Mouse (Mus musculus) limb, embryonic 10.5 days (tissue): Measurements from ENCODE around the gene Sh3gl2. TPM values are rescaled to one million over a fixed set of nuclear protein-coding genes. Genes with fewer than 3 reads are reported as not detected.

ENCODE experiments used
- DNase-seq: peaks from one replicate; pipeline ENCODE4 v3.0.0-alpha.2; 2017; ENCODE audit warnings: low spot score
- H3K27ac ChIP-seq: fragments of 300-500 bp; sonication (generic); 2 replicates; pipeline ENCODE4 v1.5.1; 2016; ENCODE audit warnings: mild to moderate bottlenecking
- H3K27me3 ChIP-seq: fragments of 300-500 bp; sonication (generic); 2 replicates; pipeline ENCODE4 v1.6.1; 2016; ENCODE audit warnings: low read depth, mild to moderate bottlenecking; ENCODE audit not compliant: poor library complexity, severe bottlenecking
- H3K36me3 ChIP-seq: fragments of 300-500 bp; sonication (generic); 2 replicates; pipeline ENCODE4 v1.6.1; 2016; ENCODE audit warnings: mild to moderate bottlenecking, moderate library complexity
- H3K4me1 ChIP-seq: fragments of 300-500 bp; sonication (generic); 2 replicates; pipeline ENCODE4 v1.6.1; 2016
- H3K4me3 ChIP-seq: fragments of 300-500 bp; sonication (generic); 2 replicates; pipeline ENCODE4 v1.5.1; 2016; ENCODE audit warnings: mild to moderate bottlenecking, moderate library complexity
- H3K9me3 ChIP-seq: fragments of 300-500 bp; sonication (generic); replicated peaks from 2 replicates; pipeline ENCODE4 v1.6.1; 2016; ENCODE audit warnings: mild to moderate bottlenecking
- WGBS: fragments of 180-500 bp; shearing (Covaris S2); methylation state at CpG from one replicate; pipeline ENCODE4 v1.1.7; 2016; 5-methylcytosine and 5-hydroxymethylcytosine counted together
- polyA plus RNA-seq: library from polyadenylated mRNA; unstranded; fragments of >200 nt; fragmentation: Nextera tagmentation; extraction: Ambion mirVana; gene quantifications from 2 replicates; pipeline ENCODE4 v1.2.1, GENCODE M21; 2016

Gene Sh3gl2
- polyA plus RNA-seq, 1 experiment from 2014 or later = 0.60 TPM

DNA sequence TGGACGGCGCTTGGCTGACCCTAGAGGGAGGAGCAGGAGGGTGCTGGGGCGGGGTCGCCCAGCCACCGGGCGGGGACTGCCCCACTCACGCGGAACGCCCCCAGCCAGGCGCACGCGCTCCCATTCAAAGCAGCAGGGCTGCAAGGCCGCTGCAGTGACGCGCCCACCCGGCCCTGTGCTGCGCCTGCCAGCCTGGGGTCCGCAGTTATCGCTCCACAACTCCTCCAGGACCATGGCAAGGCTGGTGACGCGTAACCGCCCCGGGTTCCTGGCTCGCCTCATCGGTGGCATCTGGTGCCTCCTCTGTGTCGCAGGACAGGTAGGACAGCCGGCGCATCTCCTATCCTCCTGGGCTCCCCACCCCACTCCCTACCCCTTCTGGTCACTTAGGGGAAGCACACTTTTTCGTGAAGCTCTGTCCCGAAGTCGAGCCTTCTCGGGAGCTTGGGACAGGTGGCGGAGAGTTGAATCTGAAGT, 309.3 kb downstream of the Sh3gl2 start:
- Histone ChIP-seq H3K9me3 (no peaks in the 10 kb centered on the region), H3K27me3 (peaks cover 40% of the 10 kb centered on the region), H3K27ac (peak overlapping the region; percentile 62), H3K4me3 (peak overlapping the region; percentile 69), H3K4me1 (peaks cover 19% of the 10 kb centered on the region), H3K36me3 (no peaks in the 10 kb centered on the region)
- under 1% methylated on average over 33 of the region's 33 CpGs for WGBS
- peak; percentile 75 for DNase-seq

DNA sequence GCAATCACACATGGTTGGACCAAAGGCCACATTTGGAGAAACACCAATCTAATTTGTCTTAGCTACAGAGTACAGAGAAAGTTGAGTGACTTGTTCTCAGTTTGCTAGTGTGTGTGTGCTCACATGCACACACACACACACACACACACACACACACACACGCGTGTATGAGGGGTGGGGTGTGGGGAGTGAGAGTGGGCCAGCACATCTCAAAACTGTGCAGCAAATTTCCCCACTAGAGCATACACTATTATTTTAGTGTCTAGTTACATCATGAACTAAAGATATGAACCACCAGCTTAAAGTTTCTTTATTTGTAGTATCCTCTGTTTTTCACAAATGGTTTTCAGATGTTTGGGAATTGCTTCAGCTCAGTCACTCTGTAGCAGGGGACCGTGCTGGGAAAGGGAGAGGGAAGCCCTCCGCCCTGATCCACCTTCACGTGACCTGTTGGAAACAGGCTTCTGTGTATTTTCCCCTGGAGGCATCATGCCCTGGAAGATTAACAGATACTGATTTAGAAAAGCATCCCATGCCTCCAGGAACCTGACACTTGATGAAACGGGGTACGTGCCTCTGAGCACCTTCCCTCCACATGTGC, 322.1 kb downstream of the Sh3gl2 start:
- DNase-seq = no peak
- no peak overlapping the region for H3K27ac ChIP-seq
- WGBS = 86% methylated on average over 7 of the region's 7 CpGs
- no peaks in the 10 kb centered on the region for H3K27me3 ChIP-seq
- H3K9me3 ChIP-seq = no peaks in the 10 kb centered on the region
- H3K4me1 ChIP-seq = no peaks in the 10 kb centered on the region
- H3K4me3 ChIP-seq = no peak overlapping the region
- H3K36me3 ChIP-seq = no peaks in the 10 kb centered on the region

DNA sequence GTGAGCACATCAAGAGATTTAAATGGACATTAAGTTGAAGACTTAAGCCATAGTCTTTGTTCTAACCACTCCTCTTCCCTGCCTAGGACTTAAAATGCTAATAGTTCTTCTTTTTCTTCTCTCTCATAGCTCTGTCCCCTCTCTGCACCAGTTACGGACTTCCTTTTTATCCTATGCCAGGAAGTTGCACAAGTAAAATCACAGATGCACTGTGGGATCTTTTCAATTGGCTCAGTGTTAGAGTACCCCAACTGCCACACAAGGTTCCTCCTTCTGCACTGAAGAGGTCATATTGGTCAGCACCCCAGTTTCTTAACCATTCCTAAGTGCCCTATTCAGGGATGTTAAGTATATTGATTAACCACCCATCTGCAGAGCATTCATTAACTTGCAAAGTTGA, 324.9 kb downstream of the Sh3gl2 start:
- Histone ChIP-seq H3K27me3 (no peaks in the 10 kb centered on the region), H3K9me3 (no peaks in the 10 kb centered on the region), H3K36me3 (no peaks in the 10 kb centered on the region), H3K4me1 (no peaks in the 10 kb centered on the region), H3K4me3 (no peak overlapping the region), H3K27ac (no peak overlapping the region)
- 100% methylated on average over 1 of the region's 1 CpGs for WGBS
- no peak for DNase-seq

DNA sequence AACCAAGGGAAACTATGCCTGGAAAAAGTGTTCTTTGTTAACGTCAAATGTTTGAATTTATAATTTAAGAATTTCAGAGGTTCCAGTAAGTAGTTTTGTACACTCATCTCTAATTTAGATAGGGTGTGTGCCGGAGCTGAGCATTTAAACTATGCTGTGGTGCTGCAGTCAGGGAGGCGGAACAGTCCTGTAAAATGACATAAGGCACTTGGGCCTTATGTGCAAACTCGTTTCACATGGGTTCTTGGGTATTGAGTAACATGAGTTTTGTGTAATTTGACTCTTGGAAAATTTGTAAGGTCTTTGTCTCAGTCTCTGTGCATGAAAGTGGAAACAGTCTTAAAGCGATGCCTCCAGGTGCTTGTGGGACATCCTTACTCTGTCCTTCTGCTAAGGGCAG, 334.8 kb downstream of the Sh3gl2 start:
- no peaks in the 10 kb centered on the region for H3K36me3 ChIP-seq
- no peak for DNase-seq
- H3K27ac ChIP-seq = no peak overlapping the region
- WGBS = 74% methylated on average over 5 of the region's 5 CpGs
- no peaks in the 10 kb centered on the region for H3K9me3 ChIP-seq
- H3K27me3 ChIP-seq = no peaks in the 10 kb centered on the region
- no peaks in the 10 kb centered on the region for H3K4me1 ChIP-seq
- no peak overlapping the region for H3K4me3 ChIP-seq

DNA sequence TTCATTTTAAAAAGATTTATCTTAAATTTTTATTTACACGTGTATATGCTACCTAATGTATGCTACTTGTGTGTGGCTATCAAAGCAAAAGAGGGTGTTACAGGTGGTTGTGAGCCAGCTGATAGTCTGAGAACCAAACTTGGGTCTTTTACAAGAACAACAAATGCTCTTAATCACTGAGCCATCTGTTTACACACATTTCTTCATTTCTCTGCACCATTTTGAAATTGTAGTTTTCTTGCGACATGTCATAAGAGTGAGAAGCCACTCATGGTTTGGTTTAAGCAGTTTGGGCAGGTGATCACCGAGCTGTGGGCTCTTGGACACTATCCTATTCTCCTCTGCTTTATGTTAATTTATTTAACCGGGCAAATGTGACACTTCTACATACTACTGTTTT, 338.3 kb downstream of the Sh3gl2 start:
- H3K36me3 ChIP-seq = no peaks in the 10 kb centered on the region
- DNase-seq = no peak
- H3K4me1 ChIP-seq = no peaks in the 10 kb centered on the region
- H3K27me3 ChIP-seq = no peaks in the 10 kb centered on the region
- H3K9me3 ChIP-seq = no peaks in the 10 kb centered on the region
- H3K27ac ChIP-seq = no peak overlapping the region
- 87% methylated on average over 4 of the region's 4 CpGs for WGBS
- no peak overlapping the region for H3K4me3 ChIP-seq

DNA sequence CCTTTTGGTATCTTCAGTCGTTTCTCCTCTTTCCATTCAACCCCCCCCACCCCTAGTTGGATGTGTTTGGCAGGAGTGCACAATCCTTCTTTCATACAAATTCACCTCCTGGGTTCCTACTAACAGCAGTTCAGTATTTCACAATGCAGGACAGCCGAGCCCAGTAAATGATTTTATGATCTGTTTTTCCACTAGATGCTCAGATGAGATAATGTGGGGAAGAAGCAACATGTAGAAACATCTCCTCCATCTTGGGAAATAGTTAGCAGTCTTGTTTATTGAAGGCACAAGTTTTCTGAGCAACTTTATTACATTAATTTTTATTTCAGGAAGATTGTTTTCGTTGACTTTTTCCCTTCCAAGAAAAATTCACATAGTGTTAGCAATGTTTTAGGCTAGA, 349.8 kb downstream of the Sh3gl2 start:
- H3K4me1 ChIP-seq = no peaks in the 10 kb centered on the region
- H3K36me3 ChIP-seq = no peaks in the 10 kb centered on the region
- DNase-seq = no peak
- no peak overlapping the region for H3K27ac ChIP-seq
- H3K27me3 ChIP-seq = no peaks in the 10 kb centered on the region
- no peaks in the 10 kb centered on the region for H3K9me3 ChIP-seq
- no peak overlapping the region for H3K4me3 ChIP-seq
- WGBS = 78% methylated on average over 3 of the region's 3 CpGs

DNA sequence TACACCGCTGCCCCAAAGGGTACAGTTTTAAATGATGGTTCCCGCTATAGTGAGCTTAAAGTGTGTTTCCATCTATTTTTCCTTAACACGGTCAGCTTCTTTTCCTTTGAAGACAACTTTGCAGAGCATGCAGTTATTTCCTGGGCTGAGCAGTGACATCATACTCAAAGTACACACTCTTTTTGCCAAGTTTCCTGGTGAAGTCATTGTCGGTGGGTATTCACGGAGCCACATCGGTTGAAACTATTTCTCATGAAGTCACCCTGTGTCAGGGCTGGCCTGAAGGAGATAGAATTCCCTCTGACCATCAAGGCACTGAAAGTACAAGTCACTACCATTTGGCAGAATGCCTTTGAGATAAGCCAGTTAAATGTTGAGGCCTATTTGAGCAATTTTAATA, 354.8 kb downstream of the Sh3gl2 start:
- H3K9me3 ChIP-seq = no peaks in the 10 kb centered on the region
- no peak overlapping the region for H3K27ac ChIP-seq
- no peaks in the 10 kb centered on the region for H3K36me3 ChIP-seq
- WGBS = 92% methylated on average over 6 of the region's 6 CpGs
- no peaks in the 10 kb centered on the region for H3K4me1 ChIP-seq
- DNase-seq = no peak
- no peaks in the 10 kb centered on the region for H3K27me3 ChIP-seq
- H3K4me3 ChIP-seq = no peak overlapping the region

DNA sequence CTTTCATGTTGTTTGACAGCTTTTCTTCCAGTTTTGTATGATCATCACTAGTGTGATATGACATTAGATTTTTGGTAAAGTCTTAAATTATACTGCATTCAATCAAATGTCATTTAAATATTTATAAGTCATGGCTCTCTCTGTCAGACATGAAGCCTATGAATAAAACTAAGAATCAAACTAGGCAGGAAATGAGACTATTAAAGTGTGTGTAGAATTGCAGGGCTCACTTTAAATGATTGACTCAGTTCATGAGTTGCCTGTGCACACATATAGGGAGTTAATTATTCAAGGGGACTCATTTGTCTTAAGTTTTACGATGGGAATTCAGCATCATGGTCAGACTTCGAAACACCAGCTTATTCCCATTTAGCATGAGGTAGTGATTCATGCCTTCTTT, 380.5 kb downstream of the Sh3gl2 start:
- Histone ChIP-seq H3K4me3 (no peak overlapping the region), H3K27ac (no peak overlapping the region), H3K27me3 (no peaks in the 10 kb centered on the region), H3K9me3 (no peaks in the 10 kb centered on the region), H3K36me3 (no peaks in the 10 kb centered on the region), H3K4me1 (no peaks in the 10 kb centered on the region; the same call in 1 of the 2 replicates)
- 82% methylated on average over 2 of the region's 2 CpGs for WGBS
- no peak for DNase-seq

DNA sequence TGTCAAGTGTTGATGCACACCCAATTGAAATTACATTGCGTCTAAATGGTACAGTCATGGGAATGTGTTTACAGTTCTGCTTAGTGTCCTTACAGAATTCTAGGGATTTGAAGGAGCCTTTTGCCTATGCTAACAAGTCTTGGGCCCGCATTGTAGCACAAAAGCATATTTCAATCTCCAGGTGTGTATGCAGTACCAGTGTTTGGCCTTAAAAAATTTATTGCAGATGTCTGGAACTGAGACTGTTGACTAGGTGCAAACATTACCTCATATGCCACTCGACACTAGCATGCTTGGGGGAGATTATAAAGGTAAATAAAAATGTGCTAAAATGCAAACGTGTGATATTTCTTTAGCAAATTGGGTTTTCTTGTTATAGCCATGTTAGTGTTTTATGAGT, 384.0 kb downstream of the Sh3gl2 start:
- Histone ChIP-seq H3K9me3 (no peaks in the 10 kb centered on the region), H3K4me1 (peaks cover 5% of the 10 kb centered on the region; the same call in 1 of the 2 replicates), H3K27ac (no peak overlapping the region), H3K4me3 (no peak overlapping the region), H3K36me3 (no peaks in the 10 kb centered on the region), H3K27me3 (no peaks in the 10 kb centered on the region)
- DNase-seq = no peak
- 82% methylated on average over 4 of the region's 4 CpGs for WGBS

DNA sequence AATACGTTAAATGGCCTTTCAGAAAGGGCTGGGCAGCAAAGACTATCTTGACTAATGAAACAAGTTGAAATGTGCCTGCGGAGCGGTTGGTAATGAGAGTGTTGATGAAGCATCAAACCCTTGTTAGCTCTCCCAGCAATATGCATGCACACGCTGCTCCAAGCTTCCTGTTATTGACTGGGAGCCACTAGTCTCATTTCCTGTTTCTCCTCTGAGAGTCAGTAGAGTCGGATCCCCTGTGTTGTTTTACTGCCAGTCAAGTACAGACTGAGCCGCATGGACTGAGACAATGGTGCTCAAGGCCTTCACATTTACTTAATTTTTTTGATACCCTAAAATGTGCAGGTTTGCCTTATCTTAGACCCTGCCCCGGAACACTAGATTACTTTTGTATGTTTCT, 386.1 kb downstream of the Sh3gl2 start:
- Histone ChIP-seq H3K27me3 (no peaks in the 10 kb centered on the region), H3K9me3 (no peaks in the 10 kb centered on the region), H3K4me1 (peaks cover 5% of the 10 kb centered on the region; the same call in 1 of the 2 replicates), H3K36me3 (no peaks in the 10 kb centered on the region), H3K4me3 (no peak overlapping the region), H3K27ac (no peak overlapping the region)
- no peak for DNase-seq
- WGBS = 76% methylated on average over 7 of the region's 7 CpGs

DNA sequence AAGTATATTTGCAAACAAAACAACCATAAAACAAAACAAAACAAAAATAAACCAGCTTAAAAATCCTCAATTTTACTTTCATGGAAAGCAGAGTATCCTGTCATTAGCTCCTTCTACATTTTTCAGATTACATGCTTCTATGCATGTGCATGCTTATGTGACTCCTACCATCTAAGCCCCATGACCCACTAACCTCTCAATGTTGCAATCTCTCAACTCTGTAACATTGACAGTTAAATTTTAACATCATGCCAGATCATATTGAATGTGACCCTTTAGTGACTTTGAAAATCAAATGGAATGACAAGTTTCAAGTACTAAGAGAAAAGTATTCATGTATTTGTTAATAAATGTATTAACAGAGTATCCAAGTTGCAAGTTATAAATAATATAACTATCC, 389.2 kb downstream of the Sh3gl2 start:
- H3K4me1 ChIP-seq = peaks cover 5% of the 10 kb centered on the region; the same call in 1 of the 2 replicates
- no peak overlapping the region for H3K27ac ChIP-seq
- no peaks in the 10 kb centered on the region for H3K27me3 ChIP-seq
- no peak for DNase-seq
- no peaks in the 10 kb centered on the region for H3K9me3 ChIP-seq
- H3K36me3 ChIP-seq = no peaks in the 10 kb centered on the region
- H3K4me3 ChIP-seq = no peak overlapping the region

DNA sequence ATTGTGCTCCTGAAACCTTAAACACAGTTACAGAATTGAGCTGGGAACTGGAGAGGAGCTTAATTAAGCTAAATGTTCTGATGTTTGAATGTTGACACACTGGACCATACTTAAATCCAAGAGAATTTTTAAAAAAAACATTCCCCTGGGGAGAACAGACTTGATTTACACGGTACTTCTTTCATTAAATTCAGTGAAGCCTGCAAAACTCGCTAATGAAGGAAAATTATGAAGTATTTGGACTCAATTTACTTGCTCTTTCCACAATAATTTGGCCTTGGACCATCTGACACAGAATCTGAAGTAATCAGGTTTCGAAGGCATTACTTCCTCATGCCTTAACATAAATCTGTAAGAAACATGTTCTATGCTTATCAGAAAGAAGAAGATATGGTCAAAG, 408.4 kb downstream of the Sh3gl2 start:
- Histone ChIP-seq H3K27me3 (no peaks in the 10 kb centered on the region), H3K4me3 (no peak overlapping the region), H3K36me3 (no peaks in the 10 kb centered on the region), H3K27ac (no peak overlapping the region), H3K9me3 (no peaks in the 10 kb centered on the region), H3K4me1 (no peaks in the 10 kb centered on the region)
- WGBS = 87% methylated on average over 3 of the region's 3 CpGs
- no peak for DNase-seq

DNA sequence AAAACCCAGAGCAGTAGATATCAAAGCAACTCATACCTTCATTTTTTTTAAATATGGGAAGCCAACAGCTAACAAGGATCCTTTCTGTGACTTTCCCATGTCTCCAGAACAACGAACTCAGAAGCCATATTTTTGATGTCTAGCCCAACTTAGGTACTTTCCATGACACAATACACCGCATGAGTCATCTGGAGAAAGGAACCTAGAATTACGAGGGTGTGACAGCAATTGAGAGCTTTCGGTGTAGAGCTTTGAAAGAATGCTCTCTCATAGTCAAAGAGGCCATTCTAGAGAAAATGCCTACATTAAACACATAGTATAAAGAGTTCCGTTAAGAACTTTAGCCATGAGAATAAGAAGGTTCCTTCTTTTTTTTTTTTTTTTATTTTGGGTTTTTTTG, 413.8 kb downstream of the Sh3gl2 start:
- H3K4me3 ChIP-seq = no peak overlapping the region
- H3K27me3 ChIP-seq = no peaks in the 10 kb centered on the region
- no peak overlapping the region for H3K27ac ChIP-seq
- 93% methylated on average over 5 of the region's 5 CpGs for WGBS
- DNase-seq = no peak
- H3K4me1 ChIP-seq = no peaks in the 10 kb centered on the region
- H3K36me3 ChIP-seq = no peaks in the 10 kb centered on the region
- no peaks in the 10 kb centered on the region for H3K9me3 ChIP-seq

DNA sequence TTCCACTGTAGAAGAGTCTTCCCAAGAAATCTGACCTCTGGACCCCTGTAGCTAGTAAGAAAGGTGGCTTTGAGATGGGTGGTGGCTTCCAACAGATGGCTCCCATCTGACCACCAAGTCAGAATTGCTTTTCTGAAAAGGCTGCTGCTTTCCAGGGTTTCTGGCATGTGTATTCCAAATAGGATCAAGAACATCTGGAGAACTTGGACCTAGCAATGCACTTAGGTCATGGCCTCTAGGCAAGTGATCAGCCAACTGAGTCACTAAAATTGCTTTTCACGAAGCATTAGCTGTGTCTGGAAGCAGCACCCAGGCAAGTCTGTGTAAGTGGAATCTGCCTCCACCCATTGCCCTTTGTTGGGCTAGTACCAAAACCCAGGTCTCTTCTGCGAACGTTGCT, 414.3 kb downstream of the Sh3gl2 start:
- Histone ChIP-seq H3K4me1 (no peaks in the 10 kb centered on the region), H3K9me3 (no peaks in the 10 kb centered on the region), H3K27me3 (no peaks in the 10 kb centered on the region), H3K27ac (no peak overlapping the region), H3K4me3 (no peak overlapping the region), H3K36me3 (no peaks in the 10 kb centered on the region)
- 81% methylated on average over 3 of the region's 3 CpGs for WGBS
- no peak for DNase-seq
